Mouse (Mus musculus): Measurements from ENCODE around the gene Naip1.

Gene Naip1

DNA sequence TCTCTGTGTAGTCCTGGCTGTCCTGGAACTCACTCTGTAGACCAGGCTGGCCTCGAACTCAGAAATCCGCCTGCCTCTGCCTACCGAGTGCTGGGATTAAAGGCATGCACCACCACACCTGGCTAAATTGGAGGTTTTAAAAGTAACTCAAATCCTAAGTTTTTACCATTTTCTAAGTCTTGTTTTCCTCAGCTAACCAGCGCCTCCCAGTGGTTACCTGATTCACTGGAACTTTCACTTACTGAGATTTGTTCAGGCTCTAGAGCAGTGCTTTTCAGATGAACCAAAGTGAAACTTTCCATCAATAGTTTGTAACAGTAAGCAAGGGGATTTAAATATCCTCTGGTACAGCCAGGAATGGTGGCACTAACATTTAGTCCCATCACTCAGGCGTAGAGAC lies 61.6 kb downstream of the Naip1 start:
- DNase-seq: peak; percentile 6 to 12

DNA sequence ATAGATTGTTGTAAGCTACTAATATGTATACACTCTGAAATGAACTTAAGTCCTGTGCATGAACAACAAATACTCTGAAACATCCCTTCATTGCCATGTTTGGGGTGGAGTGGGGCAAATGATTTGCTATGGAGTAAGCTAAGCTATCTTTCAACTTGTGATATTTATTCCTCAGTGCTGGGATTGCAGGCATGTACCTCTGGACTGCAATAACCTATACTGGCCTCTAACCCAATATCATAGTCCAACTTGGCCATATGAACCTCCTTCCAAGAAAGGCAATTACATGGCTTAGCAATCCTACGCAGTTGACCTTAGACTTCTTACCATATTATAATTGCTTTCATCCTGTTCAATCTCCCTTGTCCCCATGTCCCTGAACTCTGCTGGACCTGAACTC lies 82.1 kb downstream of the Naip1 start:
- no peak for DNase-seq

Data from cerebellum, postnatal 10 days (tissue).